Mouse (Mus musculus) right cerebral cortex, postnatal 10 days (tissue): ENCODE measurements around the gene Strip2.

ENCODE experiments used
- DNase-seq, 2 experiments: peaks; one replicate each; pipeline ENCODE4 v3.0.0; 2021; ENCODE audit warnings: low spot score in 2 of 2

Gene Strip2

DNA sequence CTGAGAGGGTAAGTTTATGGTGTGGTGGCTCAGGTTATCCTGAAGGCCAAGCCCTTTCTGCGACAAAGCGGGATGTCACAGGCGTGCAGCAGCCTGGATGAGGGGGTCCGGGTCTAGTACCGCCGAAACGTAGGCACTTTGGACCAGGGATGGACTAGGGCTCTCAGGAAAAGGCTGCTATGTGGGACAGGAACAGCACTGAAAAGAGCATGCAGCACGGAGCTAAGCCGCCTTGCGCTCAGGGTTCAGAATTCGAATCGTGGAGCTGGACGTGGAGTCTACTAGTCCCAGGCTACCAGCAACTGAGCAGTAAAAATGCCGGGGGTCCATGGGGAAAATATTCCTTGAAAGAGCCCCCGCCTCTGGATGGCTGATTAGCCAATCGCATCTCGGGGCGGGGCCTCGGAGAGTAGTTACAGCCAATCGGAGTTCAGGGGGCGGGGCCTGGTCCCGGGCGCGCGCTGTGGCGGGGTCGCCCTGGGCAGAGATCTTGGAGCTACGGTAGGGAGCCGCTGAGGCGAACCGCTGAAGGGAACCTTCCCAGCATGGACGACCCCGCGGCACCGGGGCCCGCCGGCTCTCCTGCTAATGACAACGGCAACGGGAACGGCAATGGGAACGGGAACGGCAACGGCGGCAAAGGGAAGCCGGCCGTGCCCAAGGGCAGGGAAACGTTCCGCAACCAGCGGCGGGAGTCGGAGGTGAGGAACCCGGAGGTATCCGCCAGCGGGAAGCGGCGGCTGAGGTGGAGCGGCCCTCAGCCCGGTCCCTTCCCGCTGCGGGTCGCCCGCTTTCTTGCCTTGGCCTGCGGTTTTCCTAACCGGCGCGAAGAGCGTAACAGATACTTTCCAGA, at the start of gene Strip2:
Strip2 (plus strand) TSS at position 483 of the 853 bp plus-strand sequence.
- peak; percentile 94 to 96 for DNase-seq

DNA sequence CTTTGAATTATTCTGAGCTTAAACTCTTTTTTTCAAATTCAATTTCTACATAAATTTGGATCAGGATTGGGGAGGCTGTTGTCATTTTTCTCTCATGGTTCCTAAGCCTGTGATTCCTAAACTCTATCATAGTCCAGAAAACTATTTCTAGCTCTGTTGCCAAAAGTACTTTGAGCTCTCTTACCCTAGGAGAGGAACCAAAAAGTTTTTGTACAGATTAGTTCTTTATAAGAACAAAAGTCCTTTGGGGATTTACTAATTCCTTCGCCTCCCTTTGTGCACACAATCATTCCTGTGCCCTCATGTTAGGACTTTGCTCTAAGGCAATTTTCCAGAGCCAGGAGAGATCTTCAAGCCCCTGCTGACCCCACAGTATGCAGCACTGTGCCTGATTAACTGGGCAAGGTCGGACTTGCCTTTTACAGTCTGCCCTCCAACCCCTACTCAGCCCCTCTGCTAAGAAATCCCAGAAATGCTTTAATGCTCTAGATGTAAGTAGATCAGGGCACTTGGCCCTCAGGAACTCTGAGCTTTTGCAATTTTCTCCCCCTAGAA, 48.4 kb upstream of the Strip2 start:
- no peak for DNase-seq

DNA sequence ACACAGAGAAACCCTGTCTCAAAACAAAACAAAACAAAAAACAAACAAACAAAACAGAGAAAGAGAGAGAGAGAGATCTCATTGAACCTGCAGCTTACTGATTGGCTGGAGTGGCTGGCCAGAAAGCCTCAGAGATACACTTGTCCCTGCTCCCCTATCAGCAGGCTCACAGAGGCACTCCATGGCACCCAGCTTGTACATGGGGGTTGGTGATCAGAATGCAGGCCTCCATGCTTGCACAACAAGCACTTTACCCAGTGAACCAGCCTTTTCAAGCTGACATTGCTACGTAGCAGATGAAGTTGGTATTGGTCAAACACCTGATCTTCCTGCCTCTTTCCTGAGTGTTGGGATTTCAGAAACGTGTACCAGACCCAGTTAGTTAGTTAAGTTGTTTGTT, 43.2 kb upstream of the Strip2 start:
- no peak for DNase-seq

DNA sequence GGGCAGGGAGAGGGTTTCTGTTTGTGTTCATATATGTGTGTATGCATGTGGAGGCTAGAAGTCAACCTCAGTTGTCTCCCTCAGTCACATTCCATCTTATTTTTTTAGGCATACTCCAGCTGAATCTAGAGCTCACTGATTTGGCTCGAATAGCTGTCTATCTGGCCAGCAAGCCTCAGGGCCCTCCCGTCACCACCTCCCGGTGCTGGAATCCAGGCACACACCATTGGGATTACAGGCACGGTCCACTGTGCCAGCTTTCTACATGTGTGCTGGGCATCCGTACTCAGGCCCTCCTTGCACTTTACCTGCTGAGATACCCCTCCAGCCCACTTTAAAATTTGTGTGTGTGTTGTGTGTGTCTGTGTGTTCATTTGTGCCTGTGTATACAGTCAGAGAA, 41.2 kb upstream of the Strip2 start:
- no peak for DNase-seq

DNA sequence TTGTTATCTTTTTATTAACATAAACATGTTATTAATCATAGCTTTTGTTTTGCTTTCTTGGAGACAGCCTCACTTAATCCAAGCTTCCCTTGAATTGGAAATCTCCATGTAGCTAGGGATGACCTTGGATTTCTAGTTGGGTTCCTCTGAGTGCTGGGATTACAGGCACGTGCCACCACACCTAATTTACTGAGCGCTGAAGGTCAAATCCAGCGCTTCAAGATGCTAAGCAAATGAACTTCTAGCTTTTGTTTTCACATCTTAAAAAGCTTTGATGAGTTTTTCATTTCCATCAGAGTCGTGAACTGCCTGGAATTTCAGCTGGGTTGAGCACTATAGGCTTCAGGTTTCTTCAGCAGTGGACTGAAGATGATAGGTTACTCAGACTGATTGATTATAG, 40.0 kb upstream of the Strip2 start:
- DNase-seq, result no peak

DNA sequence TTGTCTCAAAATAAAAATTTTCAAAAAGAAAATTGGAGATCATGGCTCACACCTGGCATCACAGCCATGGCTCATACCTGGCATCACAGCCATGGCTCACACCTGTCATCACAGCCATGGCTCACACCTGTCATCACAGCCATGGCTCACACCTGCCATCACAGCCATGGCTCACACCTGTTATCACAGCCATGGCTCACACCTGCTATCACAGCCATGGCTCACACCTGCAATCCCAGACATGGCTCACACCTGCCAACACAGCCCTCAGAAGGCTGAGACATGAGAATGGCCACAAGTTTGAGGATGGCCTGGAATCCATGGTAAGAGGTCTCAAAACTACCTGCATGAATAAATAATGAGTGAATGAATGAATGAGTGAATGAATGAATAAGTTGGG, 37.2 kb upstream of the Strip2 start:
- no peak for DNase-seq

DNA sequence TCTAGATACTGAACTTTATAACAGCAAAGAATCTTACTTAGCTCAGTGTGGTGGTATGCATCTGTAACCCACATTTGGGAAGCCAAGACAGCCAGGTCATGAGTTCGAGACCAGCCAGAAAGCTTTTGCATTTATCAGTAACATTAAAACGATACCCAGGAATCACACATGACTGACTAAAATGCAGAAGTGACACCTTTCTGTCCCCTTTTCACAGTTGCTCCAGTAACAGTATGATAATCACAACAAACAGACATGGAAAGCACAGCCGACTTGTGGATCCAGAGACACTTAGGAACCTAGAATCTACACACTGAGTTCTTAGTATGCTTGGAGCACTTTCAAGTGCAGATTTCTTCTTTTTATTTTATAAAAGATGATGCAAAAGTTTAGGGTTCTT, 36.0 kb upstream of the Strip2 start:
- no peak for DNase-seq

DNA sequence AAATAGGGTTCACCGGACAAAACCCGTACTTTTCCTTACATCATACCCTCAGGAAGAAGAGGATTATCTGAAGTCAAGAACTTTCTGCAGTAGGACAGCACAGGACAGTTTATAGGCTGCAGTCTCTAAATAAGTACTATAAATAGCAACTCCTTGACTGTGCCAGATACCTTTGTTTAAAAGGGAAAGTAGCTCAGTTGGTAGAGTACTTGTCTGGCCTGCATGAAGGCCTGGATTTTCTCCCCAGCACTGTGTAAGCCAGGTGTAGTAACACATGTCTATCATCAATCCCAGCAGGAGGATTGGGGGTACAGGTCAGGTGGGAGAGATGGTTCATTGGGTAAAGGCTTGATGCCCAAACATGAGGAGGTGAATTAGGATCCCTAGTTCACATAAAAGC, 34.9 kb upstream of the Strip2 start:
- no peak for DNase-seq

DNA sequence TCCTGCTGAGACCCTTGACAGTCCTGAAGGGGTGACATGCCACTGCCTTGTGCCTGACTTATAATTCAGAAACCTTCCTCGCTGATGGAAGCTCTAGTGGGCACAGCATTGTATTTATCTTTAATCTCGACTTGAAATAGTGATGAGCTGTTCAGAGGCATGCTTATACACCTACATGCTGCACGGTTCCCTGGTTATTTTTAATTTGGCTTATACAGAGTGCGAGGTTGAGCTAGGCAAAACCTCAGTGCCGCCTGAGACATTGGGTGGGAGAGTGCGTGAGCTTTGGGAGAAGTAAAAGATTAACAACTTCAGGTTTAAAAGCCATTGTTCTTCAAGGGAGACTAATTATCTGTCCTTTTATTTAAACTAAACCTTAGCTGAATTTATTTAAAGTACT, 33.9 kb upstream of the Strip2 start:
- no peak for DNase-seq

DNA sequence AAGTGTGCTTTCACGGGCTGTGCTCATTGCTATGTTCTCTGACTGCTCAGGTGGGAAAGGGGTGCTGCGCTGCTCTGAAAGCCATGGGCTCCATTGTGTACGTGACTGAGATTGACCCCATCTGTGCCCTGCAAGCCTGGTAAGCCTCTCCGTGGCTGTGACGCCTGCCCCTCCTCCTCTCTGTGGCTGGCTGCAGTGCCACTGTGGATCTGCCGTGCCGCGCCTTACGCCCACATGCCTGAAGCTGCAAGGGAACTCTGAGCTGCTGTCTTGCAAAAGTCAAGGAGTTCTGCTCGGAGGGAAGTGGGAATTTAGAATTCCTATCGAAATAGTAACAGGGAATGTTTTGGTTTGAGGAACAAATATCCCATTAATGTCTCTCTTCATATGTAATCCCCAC, 25.7 kb upstream of the Strip2 start:
- peak; percentile 39 to 52 for DNase-seq

DNA sequence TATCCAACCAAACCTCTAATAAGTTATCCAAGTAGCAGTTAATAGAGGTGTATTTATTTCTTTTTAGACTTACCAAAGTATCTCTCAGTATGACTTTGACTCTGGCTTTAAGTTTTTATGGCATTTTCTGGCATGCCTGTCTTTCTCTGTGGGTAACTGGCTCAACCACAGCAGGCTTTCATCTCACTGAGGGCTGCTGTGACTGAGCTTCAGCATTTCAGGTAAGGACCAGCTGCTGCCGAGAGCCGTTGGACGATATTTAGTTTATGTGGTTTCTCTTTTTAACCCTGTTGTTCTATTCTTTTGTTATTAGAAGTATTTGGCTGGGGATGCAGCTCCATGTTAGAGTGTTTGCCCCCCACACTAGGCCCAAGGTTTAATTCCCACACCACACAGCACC, 19.8 kb upstream of the Strip2 start:
- no peak for DNase-seq

DNA sequence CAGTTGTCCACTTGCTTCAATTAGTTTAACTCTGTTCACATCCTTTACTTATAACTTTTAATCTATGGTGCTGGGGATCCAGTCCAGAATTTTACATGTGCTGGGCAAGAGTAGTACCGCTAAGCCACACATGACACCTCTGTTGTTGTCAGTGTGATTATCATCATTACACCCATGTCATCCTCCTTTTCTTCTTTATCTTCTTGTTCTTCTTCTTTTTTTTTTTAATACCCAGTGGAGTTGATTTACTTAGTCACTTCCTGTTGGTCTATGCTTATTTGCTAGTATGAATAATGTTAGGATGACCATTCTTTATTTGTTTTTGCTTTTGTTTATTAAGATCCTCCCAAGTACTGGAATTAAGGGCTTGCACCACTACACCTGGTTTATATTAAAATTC, 15.4 kb upstream of the Strip2 start:
- DNase-seq, result no peak

DNA sequence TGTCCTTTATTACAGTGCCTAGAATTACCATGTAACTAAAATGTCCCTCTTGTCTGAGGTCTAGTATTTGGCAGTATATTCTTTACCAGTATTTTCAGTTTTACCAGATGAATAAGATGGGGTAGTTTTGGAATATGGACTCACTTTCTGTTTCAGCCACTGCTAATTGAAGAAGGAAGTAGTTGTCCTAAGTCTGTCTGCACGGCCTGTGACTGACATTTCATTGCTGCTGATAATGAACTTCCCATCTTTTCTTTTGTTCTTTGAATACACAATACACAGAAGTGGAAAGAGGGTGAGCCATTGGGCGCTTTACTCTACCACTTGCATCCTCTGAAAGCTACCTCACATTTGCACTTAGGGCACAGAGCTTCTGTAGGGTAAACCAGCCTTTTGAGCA, 14.6 kb upstream of the Strip2 start:
- no peak for DNase-seq

DNA sequence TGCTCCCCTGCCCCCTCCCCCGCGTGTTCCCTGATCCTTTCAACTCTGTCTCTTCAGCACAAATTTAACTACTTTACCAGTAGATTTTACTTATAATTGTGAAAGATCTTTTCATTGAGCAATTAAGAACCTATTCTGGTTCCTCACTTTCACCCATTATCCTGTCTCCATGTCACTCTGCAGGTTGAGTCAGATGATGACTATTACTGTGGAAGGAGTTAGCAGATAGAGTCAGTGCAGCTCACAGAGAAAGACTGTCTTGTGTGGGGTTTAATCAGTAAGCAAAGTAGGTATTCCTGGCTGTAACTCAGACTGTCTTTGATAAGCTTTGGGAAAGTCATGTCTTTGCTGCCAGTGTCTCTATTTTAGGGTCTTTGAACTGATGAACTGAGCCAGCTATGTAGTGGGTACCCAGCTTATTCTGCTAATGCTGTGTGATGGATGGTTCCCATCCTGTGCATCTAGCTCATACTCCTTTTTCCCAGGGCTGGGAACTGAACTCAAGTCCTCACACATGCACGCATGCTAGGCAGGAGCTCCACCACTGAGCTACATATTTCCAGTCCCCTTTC, 13.4 kb upstream of the Strip2 start:
- peak in 1 of 2 experiments; percentile 42 for DNase-seq

DNA sequence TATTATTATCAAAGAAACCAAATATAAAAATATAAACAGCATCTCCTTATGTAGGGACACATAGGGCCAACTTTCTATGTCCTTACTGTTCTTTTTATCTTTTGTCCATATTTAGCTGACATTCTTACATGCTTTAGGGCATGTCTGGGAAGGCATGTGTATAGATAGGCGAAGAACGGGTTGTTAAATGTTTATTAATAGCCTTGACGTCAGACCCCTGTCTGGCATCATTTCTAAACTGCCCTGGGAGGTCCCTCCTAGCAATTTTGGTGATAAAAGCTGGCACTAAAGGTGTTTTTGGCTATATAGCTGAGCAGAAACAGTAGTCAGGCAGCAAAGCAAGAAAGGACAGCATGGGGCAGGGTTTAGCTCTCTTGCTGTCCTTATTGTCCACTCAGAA, 12.5 kb upstream of the Strip2 start:
- no peak for DNase-seq

DNA sequence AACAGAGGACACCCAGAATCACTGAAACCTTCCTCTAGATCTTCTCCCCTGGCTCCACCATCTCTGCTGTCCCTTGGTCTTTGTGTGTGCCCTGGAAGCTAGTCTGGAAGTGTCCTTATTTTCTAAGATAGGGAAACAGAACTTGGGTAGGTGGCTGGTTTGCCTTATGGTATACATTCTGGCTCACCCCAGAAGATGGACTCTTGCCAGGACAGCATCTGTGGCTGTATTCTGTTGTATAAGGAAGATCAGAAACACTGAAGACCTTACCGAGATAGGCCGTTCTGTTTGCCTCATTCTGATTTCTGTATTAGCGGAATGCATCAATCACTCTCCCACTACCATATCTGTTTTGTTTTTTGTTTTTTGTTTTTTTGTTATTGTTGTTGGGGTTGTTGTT, 6.2 kb upstream of the Strip2 start:
- DNase-seq, result no peak

DNA sequence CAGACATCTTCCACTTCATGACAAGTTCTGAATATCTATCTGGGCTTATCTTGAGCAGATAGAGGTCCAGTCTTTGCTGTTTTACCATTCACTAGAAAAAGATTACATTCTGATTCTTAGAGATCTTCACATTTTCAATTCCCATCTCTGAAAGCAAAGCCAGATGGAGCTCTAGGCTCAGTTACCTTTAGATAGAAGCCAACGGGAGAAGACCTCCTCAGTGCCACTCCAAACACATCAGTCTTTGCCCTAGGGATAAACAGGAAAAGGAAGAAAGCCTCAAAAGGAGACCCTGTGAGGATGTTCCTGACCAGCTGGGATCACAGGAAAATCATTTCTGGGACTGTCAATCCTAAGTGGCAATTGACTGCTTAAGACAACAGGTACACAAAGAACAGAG, 3.1 kb upstream of the Strip2 start:
- no peak for DNase-seq

DNA sequence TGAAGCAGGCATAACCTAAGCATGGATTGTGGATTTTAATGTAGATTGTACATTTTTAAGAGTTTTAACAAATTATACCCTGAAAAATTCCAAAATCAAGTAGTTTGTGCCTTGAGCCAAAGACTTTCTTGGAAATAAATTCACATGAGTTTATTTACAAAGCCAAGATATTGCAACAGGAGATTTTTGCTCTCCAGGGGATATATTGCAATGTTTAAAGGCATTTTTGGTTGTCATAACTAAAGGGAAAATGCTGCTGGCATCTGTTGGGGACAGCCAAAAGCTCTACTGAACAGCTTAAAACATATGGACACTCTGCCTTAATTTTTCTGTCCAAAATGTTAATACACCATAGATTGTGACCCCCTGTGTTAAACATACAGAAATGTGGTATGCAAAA, 2.7 kb upstream of the Strip2 start:
- no peak for DNase-seq

DNA sequence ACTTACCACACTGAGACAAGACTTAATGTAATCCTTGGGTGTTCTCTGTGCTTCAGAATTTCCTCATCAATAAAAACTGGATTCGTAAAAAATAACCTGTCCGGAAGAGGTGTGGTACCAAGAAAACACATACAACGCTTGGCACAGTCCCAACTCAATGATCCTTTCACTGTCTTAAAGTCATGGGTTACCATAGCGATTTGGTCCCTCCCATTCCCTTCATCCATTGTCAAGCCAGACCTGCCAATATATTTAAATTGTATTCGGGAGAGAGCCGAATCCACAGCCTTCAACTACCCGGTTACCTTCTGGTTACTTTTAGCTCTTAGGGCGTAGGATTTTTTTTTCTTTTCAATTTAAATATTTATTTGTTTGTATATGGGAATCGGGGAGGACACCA, 976 bp upstream of the Strip2 start:
- no peak for DNase-seq

DNA sequence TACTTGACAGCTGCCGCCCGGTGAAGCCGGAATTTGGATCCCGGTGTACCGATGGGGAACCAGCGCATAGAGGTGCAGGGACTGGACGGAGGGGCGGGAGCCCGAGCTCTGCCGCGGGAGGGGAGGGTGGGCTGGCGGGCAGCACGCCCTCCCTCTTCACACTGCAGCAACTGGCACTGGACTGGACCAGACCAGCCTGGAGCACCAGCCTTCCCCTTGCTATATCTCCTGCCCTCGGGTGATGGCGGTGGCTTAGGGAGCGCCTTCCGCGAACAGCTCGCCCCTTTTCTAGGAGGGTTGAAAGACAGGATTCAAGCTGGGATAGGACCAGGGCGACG, 540 bp downstream of the Strip2 start:
- peak; percentile 31 to 39 for DNase-seq

DNA sequence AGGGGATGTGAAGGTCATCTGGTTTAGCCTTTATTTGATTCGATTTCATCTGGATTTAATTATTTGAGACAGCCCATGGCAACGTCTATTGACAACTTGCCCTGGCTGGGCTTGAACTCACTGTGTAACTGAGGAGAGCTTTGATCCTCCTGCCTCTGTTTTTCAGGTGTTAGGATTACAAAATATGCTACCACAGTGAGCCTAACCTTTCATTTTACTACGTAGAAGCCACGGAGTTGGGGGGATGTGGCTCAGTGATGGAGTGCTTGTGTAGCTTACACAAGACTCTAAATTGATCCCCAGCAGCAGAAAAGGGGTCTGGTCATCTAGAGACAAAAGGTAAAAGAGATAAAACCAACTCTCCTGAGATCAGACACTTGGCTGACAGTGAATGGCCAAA, 1.1 kb downstream of the Strip2 start:
- DNase-seq, result no peak

DNA sequence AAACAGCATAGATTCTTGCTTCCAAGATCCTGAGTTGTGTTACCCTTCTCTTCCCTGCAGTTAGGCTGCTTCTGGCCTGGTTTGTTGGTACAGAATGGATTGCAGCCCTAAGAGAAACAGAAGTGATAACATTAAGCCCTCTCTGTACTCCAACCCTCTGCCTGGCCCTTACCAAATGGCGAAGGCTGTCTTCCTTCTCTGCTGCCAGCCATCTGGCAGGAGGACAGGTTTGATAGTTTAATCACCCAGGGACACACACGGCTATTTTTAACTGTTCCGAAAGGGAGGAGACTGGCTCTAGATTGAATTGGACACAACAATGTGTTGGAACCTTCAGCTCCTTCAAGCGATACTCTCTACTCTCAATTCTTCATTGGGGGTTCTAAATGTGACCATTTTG, 6.7 kb downstream of the Strip2 start:
- no peak for DNase-seq

DNA sequence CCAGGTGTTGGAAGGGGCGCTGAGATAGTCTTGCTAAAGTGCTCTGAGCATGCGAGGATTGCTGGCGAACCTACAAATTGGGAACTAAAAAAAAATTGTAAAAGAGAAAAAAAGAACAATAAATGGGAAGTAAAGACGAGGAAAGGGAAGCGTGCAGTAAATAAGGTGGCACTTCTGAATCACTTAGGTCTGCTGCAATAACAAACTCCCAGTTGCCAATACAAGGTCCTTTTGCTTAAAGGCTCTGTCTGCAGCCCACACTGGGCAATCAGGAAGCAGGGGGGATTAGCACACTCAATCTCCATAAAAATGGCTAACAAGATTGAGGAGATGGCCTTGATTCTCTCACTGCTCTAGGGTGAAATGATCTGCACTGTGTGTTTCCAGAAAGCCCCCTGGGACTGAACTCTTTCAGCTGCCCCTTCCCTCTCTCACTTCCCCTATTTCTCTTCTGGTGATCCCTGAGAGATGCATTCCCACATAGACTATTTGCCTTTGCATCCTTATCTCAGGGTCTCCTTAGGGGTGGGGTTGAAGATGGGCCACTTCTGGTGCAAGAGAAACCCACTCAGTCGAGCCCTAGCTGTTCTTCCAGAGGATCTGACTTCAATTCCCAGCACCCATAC, 8.9 kb downstream of the Strip2 start:
- DNase-seq, result no peak
